Mouse (Mus musculus) bone marrow macrophage, adult 2 months (primary cell): ENCODE results near the gene Gm20388.

Experiments used
- CTCF ChIP-seq: IDR thresholded peaks from 2 replicates; pipeline ENCODE4 v1.5.1; 2012; ENCODE audit warnings: low read depth, mild to moderate bottlenecking, low read length, moderate library complexity
- POLR2A ChIP-seq: IDR thresholded peaks from 2 replicates; pipeline ENCODE4 v1.6.1; 2012; ENCODE audit warnings: mild to moderate bottlenecking, low read depth, low read length, borderline replicate concordance

DNA sequence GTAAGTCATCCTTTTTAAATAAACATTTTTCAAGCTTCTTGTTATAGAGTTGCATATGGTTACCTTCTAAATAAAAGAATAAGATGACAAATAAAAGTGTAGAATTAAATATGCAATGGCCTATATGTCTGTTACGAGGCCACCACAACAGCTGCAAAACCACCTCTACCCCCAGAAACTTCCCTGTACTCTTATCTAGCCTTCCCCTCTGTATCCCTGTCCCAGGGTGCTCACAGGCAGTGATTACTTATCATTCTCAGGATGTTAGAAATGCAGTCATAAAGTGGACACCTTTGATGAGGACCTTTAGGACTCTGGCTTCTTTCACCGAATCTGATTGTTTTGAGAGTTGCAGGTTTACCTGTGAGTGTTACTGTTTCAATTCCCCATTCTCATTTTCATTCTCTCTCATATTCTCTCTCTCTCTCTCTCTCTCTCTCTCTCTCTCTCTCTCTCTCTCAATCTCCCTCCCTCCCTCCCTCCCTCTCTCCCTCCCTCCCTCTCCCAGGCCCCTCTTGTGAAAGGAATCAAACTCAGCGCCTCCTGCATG, 1932.6 kb downstream of the Gm20388 start:
- TF ChIP-seq POLR2A (no peak), CTCF (no peak)
